Mouse (Mus musculus) lung, postnatal 14 days (tissue): ENCODE data around the gene Fam122a.

Source experiments
- DNase-seq: peaks from one replicate; pipeline ENCODE4 v3.0.0; 2021

The Fam122a gene

GRCm38 (mm10) chr19:24427258-24427657, 49.9 kb downstream of the Fam122a start:
- peak; percentile 5 for DNase-seq

GRCm38 (mm10) chr19:24426759-24427181, 50.4 kb downstream of the Fam122a start:
- no peak for DNase-seq
